Mouse (Mus musculus): ENCODE measurements around the gene Ptprcap. TPM values are rescaled to one million over a fixed set of nuclear protein-coding genes. Genes with fewer than 3 reads are reported as not detected.

The Ptprcap gene
- polyA plus RNA-seq, 1 experiment from 2014 or later, result 0.65 TPM

- Histone ChIP-seq H3K4me1 (peaks cover 13% of the 10 kb centered on the region), H3K9me3 (replicated peaks) (no peaks in the 10 kb centered on the region), H3K27me3 (no peaks in the 10 kb centered on the region), H3K36me3 (ENCODE audit: poor library complexity, severe bottlenecking) (no peaks in the 10 kb centered on the region), H3K4me2 (no peak within 1 kb of the TSS), H3K27ac (no peak within 1 kb of the TSS), H3K4me3 (no peak within 1 kb of the TSS), H3K9ac (no peak within 1 kb of the TSS)
- 87% methylated on average over 7 of the region's 7 CpGs for WGBS
- no peak for ATAC-seq
Measured at GRCm38 (mm10) chr19:4143759-4144268, 9.6 kb upstream of the Ptprcap start, which contains the start of gene Cabp4. Gene Cabp4 (minus strand): TSS chr19:4144033.

- Histone ChIP-seq H3K4me1 (peaks cover 23% of the 10 kb centered on the region), H3K4me2 (no peak overlapping the region), H3K27me3 (no peaks in the 10 kb centered on the region), H3K27ac (no peak overlapping the region), H3K36me3 (ENCODE audit: poor library complexity, severe bottlenecking) (peaks cover 1% of the 10 kb centered on the region; the same call in 1 of the 2 replicates), H3K9ac (no peak overlapping the region), H3K9me3 (replicated peaks) (no peaks in the 10 kb centered on the region), H3K4me3 (no peak overlapping the region)
- no peak for ATAC-seq
- WGBS, result 87% methylated on average over 16 of the region's 16 CpGs
Measured at GRCm38 (mm10) chr19:4144550-4145498, 8.6 kb upstream of the Ptprcap start.

GRCm38 (mm10) chr19:4145936-4146335 is 7.5 kb upstream of the Ptprcap start:
- no peak overlapping the region for H3K4me3 ChIP-seq
- 87% methylated on average over 5 of the region's 5 CpGs for whole genome bisulfite sequencing
- no peak overlapping the region for H3K4me2 ChIP-seq
- no peak for ATAC-seq
- H3K36me3 ChIP-seq (ENCODE audit: poor library complexity, severe bottlenecking), result peaks cover 12% of the 10 kb centered on the region
- peaks cover 26% of the 10 kb centered on the region for H3K4me1 ChIP-seq
- H3K27me3 ChIP-seq, result no peaks in the 10 kb centered on the region
- no peaks in the 10 kb centered on the region for H3K9me3 ChIP-seq (replicated peaks)
- no peak overlapping the region for H3K27ac ChIP-seq
- H3K9ac ChIP-seq, result no peak overlapping the region

- ATAC-seq, result no peak
- H3K27me3 ChIP-seq, result no peaks in the 10 kb centered on the region
- peaks cover 18% of the 10 kb centered on the region for H3K36me3 ChIP-seq (ENCODE audit: poor library complexity, severe bottlenecking)
- no peak overlapping the region for H3K27ac ChIP-seq
- H3K9ac ChIP-seq, result no peak overlapping the region
- no peak overlapping the region for H3K4me2 ChIP-seq
- no peaks in the 10 kb centered on the region for H3K9me3 ChIP-seq (replicated peaks)
- 66% methylated on average over 12 of the region's 12 CpGs for WGBS
- no peak overlapping the region for H3K4me3 ChIP-seq
- peaks cover 26% of the 10 kb centered on the region for H3K4me1 ChIP-seq
Measured at GRCm38 (mm10) chr19:4146366-4147021, 6.9 kb upstream of the Ptprcap start.

- Histone ChIP-seq H3K4me1 (peaks cover 26% of the 10 kb centered on the region), H3K36me3 (ENCODE audit: poor library complexity, severe bottlenecking) (peaks cover 22% of the 10 kb centered on the region), H3K4me2 (no peak overlapping the region), H3K4me3 (no peak overlapping the region), H3K9ac (no peak overlapping the region), H3K27ac (no peak overlapping the region), H3K9me3 (replicated peaks) (no peaks in the 10 kb centered on the region), H3K27me3 (no peaks in the 10 kb centered on the region)
- WGBS, result 40% methylated on average over 3 of the region's 3 CpGs
- no peak for ATAC-seq
Measured at GRCm38 (mm10) chr19:4147022-4147405, 6.4 kb upstream of the Ptprcap start.

GRCm38 (mm10) chr19:4147782-4148490 is 5.5 kb upstream of the Ptprcap start:
- peak overlapping the region; percentile 86 for H3K4me2 ChIP-seq
- H3K27me3 ChIP-seq, result no peaks in the 10 kb centered on the region
- ATAC-seq, result peak; percentile 31
- WGBS, result 37% methylated on average over 9 of the region's 9 CpGs
- H3K9me3 ChIP-seq (replicated peaks), result no peaks in the 10 kb centered on the region
- H3K9ac ChIP-seq, result peak overlapping the region; percentile 88
- peak overlapping the region; percentile 1; the same call in 1 of the 2 replicates for H3K27ac ChIP-seq
- H3K4me1 ChIP-seq, result peaks cover 26% of the 10 kb centered on the region
- H3K4me3 ChIP-seq, result peak overlapping the region; percentile 84
- peaks cover 31% of the 10 kb centered on the region for H3K36me3 ChIP-seq (ENCODE audit: poor library complexity, severe bottlenecking)

GRCm38 (mm10) chr19:4148491-4148806 is 5.0 kb upstream of the Ptprcap start, which contains the start of gene Coro1b:
Gene Coro1b (plus strand): TSS chr19:4148619.
- WGBS, result under 1% methylated on average over 31 of the region's 33 CpGs
- Histone ChIP-seq H3K4me3 (peak within 1 kb of the TSS; percentile 84), H3K36me3 (ENCODE audit: poor library complexity, severe bottlenecking) (peaks cover 36% of the 10 kb centered on the region), H3K27me3 (no peaks in the 10 kb centered on the region), H3K9ac (peak within 1 kb of the TSS; percentile 88), H3K4me1 (peaks cover 26% of the 10 kb centered on the region), H3K27ac (peak within 1 kb of the TSS; percentile 52; the same call in 1 of the 2 replicates), H3K4me2 (peak within 1 kb of the TSS; percentile 86), H3K9me3 (replicated peaks) (no peaks in the 10 kb centered on the region)
- ATAC-seq, result peak; percentile 96

- Histone ChIP-seq H3K36me3 (ENCODE audit: poor library complexity, severe bottlenecking) (peaks cover 40% of the 10 kb centered on the region), H3K9ac (peak overlapping the region; percentile 88), H3K27ac (peak overlapping the region; percentile 52; the same call in 1 of the 2 replicates), H3K9me3 (replicated peaks) (no peaks in the 10 kb centered on the region), H3K27me3 (no peaks in the 10 kb centered on the region), H3K4me2 (peak overlapping the region; percentile 86), H3K4me1 (peaks cover 26% of the 10 kb centered on the region), H3K4me3 (peak overlapping the region; percentile 84)
- 3% methylated on average over 6 of the region's 8 CpGs for WGBS
- ATAC-seq, result peak; percentile 44
Measured at GRCm38 (mm10) chr19:4148819-4149218, 4.6 kb upstream of the Ptprcap start.

- Histone ChIP-seq H3K36me3 (ENCODE audit: poor library complexity, severe bottlenecking) (peaks cover 44% of the 10 kb centered on the region), H3K27me3 (no peaks in the 10 kb centered on the region), H3K4me2 (peak overlapping the region; percentile 86), H3K4me3 (peak overlapping the region; percentile 84), H3K9me3 (replicated peaks) (no peaks in the 10 kb centered on the region), H3K27ac (no peak overlapping the region), H3K4me1 (peaks cover 26% of the 10 kb centered on the region), H3K9ac (peak overlapping the region; percentile 88)
- WGBS, result 91% methylated on average over 11 of the region's 11 CpGs
- no peak for ATAC-seq
Measured at GRCm38 (mm10) chr19:4149283-4149682, 4.1 kb upstream of the Ptprcap start.

- H3K9me3 ChIP-seq (replicated peaks), result no peaks in the 10 kb centered on the region
- peaks cover 45% of the 10 kb centered on the region for H3K36me3 ChIP-seq (ENCODE audit: poor library complexity, severe bottlenecking)
- no peak overlapping the region for H3K27ac ChIP-seq
- H3K27me3 ChIP-seq, result no peaks in the 10 kb centered on the region
- ATAC-seq, result no peak
- H3K4me3 ChIP-seq, result no peak overlapping the region
- no peak overlapping the region for H3K9ac ChIP-seq
- peaks cover 26% of the 10 kb centered on the region for H3K4me1 ChIP-seq
- peak overlapping the region; percentile 86; the same call in 1 of the 2 replicates for H3K4me2 ChIP-seq
- 94% methylated on average over 17 of the region's 17 CpGs for WGBS
Measured at GRCm38 (mm10) chr19:4149764-4150461, 3.5 kb upstream of the Ptprcap start.

Data from forebrain, embryonic 13.5 days (tissue).